Mouse (Mus musculus) bone marrow, adult 2 months (tissue): Measurements from ENCODE around the gene Fmo3.

Source experiments
- CTCF ChIP-seq: fragments of 200-500 bp; IDR thresholded peaks from 2 replicates; pipeline ENCODE4 v1.5.1; 2011; ENCODE audit warnings: low read length, control low read depth; ENCODE audit not compliant: control insufficient read depth, insufficient read depth
- POLR2A ChIP-seq: fragments of 200-500 bp; IDR thresholded peaks from 2 replicates; pipeline ENCODE4 v1.6.1; 2011; ENCODE audit warnings: low read depth, mild to moderate bottlenecking, control low read depth, low read length, borderline replicate concordance; ENCODE audit not compliant: control insufficient read depth

DNA sequence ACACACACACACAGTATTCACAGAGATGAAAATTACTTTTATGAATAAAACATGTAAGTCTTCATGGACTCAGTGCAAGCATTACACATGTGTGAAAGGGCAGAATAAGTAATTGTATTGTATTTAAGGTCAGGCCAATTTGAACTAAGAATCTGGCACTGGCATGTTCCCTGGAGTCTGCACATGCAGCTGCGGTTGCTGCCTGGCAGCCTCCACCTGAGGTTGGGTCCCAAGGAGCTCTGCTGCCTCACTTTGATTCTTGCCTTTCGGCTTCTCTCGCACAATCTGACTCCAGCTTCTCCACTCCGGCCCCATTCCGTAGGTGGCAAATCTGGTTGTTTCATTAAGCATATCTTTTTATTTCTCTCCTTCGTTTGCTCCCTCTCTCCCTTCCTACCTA, 36.4 kb downstream of the Fmo3 start:
- TF ChIP-seq CTCF, result no peak
- no peak for TF ChIP-seq POLR2A
